Mouse (Mus musculus) ovary, adult 18-20 months (tissue): Measurements from ENCODE around the gene Safb2.
A peak's percentile ranks its signal among the peaks of the same experiment; 100 is the strongest.
"Not testable (repeated sequence)": the region's sequence is repeated elsewhere in the genome, so short reads cannot be mapped to it uniquely, and the experiment has no call there.

Experiments used
- DNase-seq: peaks from one replicate; pipeline ENCODE4 v3.0.0; 2022; ENCODE audit warnings: low spot score, mixed read lengths

The Safb2 gene

DNA sequence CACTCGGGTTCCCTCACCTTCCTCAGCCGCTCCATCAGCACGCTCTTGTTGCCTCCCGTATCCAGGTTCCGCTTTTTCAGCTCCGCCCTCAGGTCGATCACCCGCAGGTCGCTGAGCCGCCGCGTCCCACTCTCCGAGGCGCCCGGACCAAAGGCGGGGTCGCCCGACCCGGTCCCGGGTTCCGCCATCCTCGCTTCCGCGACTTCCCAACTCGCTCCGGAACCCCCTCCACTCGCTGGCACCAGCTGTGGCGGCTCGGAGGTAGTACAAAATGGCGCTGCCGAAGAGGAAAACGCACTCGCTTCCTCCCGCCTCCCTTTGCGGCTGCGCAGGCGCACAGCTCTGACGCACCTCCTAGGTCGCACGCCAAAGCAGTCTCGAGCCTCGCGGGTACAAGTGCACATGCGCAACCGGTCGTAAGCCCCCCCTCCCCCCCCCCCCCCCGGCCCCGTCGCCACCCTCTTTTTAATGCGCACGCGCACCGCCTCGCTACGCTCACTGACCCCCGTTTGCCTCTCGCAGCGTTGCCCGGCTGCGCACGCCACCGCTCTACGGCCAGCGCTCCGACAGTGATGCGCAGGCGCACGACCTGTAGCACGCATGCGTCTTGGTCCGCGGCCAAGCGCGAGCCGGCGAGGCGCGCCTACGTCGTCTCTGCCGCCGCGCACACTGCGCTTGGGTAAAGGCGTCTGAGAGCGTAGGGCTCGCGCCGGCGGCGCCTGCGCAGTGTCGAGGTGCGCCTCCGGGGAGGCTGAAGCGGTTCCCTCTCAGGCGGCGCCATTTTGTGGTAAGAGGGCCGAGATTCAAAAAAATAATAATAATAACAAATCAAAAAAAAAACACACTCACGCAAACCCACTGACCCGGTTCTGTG lies at the start of gene Safb2, which contains the start of gene Safb:
TSS of gene Safb2 (minus strand) at position 329 of the 874 bp plus-strand sequence.
TSS of gene Safb (plus strand) at position 569 of the 874 bp plus-strand sequence.
- DNase-seq: peak; percentile 100

GRCm38 (mm10) chr17:56634023-56634422 lies 49.6 kb upstream of the Safb2 start:
- DNase-seq: no peak

DNA sequence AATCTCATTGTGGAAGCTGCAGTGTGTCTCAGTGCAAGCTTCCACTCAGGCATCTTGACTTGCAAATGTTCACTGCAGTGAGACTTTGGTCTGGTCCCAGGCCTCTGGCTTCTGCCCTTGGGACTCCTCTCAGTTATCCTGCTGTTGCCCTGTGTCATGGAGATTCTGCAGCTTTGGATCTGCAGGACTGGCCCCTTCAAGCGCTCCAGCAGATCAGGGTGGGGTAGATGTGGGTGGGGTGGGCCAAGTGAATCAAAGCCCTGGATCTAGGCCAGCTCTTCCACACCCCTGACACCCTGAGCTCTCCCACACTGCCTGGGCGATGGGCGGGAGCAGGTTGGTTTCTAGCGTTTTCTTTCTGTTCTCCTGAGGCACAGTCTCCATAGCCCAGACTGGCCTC lies 47.4 kb upstream of the Safb2 start:
- DNase-seq: no peak

DNA sequence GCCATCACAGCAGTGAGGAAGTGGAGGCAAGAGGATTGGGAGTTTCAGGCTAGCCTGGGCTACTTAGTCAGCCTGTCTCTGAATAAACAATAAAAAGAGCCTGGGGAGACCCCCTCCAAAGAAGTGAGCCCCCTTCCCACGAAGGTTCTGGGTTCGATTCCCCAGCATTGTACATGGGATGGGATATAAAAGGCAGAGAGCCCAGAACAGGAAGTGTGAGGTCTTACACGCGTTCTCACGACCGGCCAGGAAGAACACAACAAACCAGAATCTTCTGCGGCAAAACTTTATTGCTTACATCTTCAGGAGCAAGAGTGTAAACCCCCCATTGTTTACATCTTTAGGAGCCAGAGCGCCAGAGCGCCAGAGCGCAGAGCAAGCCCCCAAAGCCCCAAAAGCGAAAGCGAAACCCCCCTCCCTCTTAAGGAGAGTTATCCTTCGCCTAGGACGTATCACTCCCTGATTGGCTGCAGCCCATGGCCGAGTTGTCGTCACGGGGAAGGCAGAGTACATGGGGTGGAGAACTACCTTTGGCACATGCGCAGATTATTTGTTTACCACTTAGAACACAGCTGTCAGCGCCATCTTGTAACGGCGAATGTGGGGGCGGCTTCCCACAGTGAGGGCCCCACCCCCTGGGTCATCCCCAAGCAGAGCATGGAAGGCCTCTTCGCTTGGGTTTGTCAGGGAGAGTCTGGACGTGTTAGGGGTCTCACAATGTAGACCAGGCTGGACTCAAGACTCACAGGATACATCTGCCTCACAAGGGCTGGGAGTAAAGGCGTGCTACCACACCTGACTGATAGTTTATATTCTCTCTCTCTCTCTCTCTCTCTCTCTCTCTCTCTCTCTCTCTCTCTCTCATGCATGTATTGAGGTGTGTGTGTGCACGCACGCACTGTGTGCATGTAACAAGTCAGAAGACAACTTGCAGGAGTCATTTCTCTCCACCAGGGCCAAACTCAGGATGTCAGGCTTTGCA lies 45.7 kb upstream of the Safb2 start:
- DNase-seq: not testable (repeated sequence)

- DNase-seq: no peak
These were observed 43.3 kb upstream of the Safb2 start, which contains the start of gene Catsperd for GRCm38 (mm10) chr17:56627530-56628277. TSS of gene Catsperd (plus strand) at chr17:56628143.

GRCm38 (mm10) chr17:56626754-56627470 lies 42.5 kb upstream of the Safb2 start, which contains the start of gene Lonp1:
TSS of gene Lonp1 (minus strand) at chr17:56626887.
- DNase-seq: peak; percentile 96

- no peak for DNase-seq
These were observed 41.9 kb upstream of the Safb2 start for GRCm38 (mm10) chr17:56626260-56626659.

DNA sequence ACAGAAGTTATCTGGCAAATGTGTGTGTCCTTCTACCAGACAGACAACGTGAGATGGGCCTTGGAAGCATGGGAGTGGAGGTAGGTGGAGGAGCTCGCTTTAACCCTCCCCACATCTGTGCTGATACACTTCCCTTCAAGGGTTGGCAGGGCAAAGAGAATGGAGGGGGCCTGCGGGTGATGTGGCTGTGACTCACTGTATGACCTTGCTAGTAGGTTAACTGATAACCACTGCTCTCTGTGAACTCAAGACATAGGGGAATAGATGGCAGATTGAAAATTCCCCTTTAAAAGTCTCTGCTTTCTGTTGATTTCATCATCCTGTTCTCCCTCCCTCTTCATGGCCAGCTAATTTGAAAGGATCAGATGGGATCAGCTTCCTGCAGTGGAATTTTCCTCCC lies 41.1 kb upstream of the Safb2 start:
- no peak for DNase-seq

DNA sequence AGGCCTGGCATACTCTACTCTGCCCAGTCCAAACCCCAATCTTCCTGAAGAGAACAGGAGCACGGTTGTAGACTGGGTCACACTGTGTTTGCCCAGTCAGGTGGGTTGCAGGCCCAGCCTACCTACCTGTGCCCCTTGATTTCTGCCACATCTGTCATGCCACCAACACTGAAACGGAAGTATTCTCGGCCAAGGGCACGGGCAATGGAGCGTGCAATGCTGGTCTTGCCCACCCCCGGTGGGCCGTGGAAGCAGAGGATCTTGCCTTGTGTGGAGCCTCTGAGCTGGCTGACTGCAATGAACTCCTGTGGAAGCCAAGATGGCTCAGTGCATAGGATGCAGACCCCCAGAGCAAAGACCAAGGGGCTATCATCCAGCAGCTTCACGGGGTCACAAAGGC lies 33.2 kb upstream of the Safb2 start:
- DNase-seq: no peak

- no peak for DNase-seq
These were observed 32.3 kb upstream of the Safb2 start for GRCm38 (mm10) chr17:56616725-56617124.

DNA sequence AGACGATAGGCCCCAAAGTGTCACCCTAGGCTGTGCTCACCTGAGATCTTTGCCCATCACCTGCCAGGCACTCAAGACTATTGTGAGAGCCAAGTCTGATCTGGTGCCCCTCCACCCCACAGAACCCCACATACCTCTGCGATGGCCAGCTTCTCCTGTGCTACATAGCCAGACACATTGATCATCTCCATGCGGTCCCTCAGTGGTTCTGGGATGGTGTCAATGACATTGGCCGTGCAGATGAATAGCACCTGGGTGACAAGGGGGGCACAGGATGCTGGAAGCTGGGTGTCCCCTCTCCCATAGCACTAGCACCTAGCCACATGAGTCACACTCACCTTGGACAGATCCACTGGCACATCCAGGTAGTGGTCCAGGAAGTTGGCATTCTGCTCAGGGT lies 31.4 kb upstream of the Safb2 start:
- no peak for DNase-seq

DNA sequence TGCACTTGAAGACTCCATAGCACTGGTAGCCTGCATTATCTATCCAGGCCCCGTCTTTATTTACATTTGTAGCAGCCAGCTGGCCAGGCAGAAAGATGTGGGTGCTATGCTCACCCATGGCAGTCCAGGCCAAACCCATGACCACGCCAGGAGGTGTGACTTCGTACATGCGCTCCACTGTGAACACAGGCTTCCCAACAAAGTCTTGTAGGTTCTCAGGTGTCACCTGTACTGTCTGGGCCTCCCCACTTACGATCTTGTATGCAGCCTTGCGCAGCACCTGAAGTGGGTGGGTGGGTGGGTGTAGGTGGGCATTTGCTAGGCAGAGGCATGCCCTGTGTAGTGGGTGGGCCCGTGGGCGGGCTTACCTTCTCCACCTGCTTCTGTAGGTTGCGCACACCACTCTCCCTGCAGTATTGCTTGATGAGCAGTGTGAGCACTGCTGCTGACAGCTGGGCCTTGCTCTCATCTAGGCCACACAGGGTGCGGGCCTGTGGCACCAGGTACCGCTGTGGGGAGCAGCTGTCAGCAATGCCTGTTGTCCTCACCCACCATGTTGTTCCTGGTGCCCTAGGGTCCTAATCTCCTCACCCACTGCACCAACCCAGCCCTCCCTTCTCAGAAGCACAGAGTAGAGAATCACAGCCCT lies 30.9 kb upstream of the Safb2 start:
- no peak for DNase-seq

GRCm38 (mm10) chr17:56614391-56615135 lies 30.2 kb upstream of the Safb2 start:
- no peak for DNase-seq

GRCm38 (mm10) chr17:56613893-56614292 lies 29.5 kb upstream of the Safb2 start:
- not testable (repeated sequence) for DNase-seq

DNA sequence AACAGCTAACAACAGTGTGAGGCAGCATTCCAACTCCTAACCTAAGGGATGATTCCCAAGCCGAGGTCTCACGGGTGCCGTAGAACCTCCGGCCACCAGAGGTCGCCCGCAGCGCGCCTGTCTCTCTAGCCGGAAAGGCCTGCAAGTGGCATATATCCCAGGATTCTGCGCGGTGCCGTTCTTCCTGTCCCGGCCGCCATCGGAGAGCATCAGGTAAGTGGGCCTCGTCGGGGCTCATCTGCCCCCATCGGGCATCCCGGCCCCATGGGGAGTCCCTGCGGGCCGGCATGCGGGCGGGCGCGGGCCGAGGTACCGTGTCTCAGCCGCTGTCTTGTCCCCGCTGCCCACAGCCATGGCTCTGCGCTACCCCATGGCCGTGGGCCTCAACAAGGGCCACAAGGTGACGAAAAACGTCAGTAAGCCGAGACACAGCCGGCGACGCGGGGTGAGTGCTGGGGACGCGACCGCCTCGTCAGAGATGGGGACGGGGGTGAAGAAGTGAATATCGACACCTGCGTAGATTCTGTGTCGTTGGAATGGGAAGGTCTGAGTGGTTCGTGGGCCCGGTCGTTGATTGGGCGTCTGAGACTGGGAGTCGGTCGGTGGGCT lies 29.0 kb upstream of the Safb2 start, which contains the start of gene Rpl36:
TSS of gene Rpl36 (plus strand) at position 181 of the 609 bp plus-strand sequence.
- DNase-seq: peak; percentile 88

GRCm38 (mm10) chr17:56612565-56612939 lies 28.2 kb upstream of the Safb2 start:
- not testable (repeated sequence) for DNase-seq

GRCm38 (mm10) chr17:56611861-56612564 lies 27.6 kb upstream of the Safb2 start:
- no peak for DNase-seq

DNA sequence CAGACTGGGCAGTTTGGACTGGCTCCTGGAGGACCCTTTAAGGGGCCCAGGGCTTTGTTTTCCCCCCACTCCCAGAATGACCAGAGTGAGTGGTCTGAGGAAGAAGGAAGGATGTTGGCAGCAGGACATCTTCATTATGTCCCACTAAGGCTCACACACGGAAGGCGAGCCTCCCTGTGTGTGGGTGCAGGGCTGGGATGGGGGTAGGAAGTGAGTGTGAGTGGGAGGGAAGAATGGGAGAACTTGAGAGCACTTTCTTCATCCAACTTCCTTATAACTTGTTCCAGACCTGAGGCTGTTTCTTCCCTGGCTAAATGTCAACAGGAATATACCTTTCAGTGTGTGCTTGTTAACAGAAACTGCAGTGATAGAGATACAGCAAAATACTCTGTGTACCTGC lies 26.9 kb upstream of the Safb2 start:
- DNase-seq: no peak
